Mouse (Mus musculus) adrenal gland, adult 8-10 months (tissue): ENCODE measurements around the gene Ccdc97. TPM values are rescaled to one million over a fixed set of nuclear protein-coding genes. Genes with fewer than 3 reads are reported as not detected.

Experiments
- DNase-seq: peaks from one replicate; pipeline ENCODE4 v3.0.0; 2022
- total RNA-seq, 4 experiments: library from RNA; stranded (reverse); gene quantifications; 2 replicates each; pipeline ENCODE4 v1.2.4; 2022

The Ccdc97 gene
- total RNA-seq, 4 experiments from 2014 or later = 51.3 to 63.7 (median 56.9) TPM

- DNase-seq = no peak
Measured at GRCm38 (mm10) chr7:25687811-25688401, 31.0 kb downstream of the Ccdc97 start.

GRCm38 (mm10) chr7:25686680-25687531, 32.0 kb downstream of the Ccdc97 start, which contains the start of gene Tgfb1:
TSS of gene Tgfb1 (plus strand) at chr7:25687002.
- peak; percentile 66 for DNase-seq

GRCm38 (mm10) chr7:25685926-25686470, 32.9 kb downstream of the Ccdc97 start:
- no peak for DNase-seq

GRCm38 (mm10) chr7:25684659-25685058, 34.2 kb downstream of the Ccdc97 start:
- no peak for DNase-seq

- DNase-seq = no peak
Measured at GRCm38 (mm10) chr7:25683474-25684180, 35.3 kb downstream of the Ccdc97 start.

GRCm38 (mm10) chr7:25681341-25682231, 37.3 kb downstream of the Ccdc97 start:
- DNase-seq = no peak

- peak; percentile 94 for DNase-seq
Measured at GRCm38 (mm10) chr7:25680514-25681258, 38.2 kb downstream of the Ccdc97 start, which contains the start of gene B9d2. TSS of gene B9d2 (plus strand) at chr7:25680780.

- no peak for DNase-seq
Measured at GRCm38 (mm10) chr7:25679971-25680370, 38.9 kb downstream of the Ccdc97 start.

GRCm38 (mm10) chr7:25677013-25677412, 41.9 kb downstream of the Ccdc97 start:
- no peak for DNase-seq

- peak; percentile 53 for DNase-seq
Measured at GRCm38 (mm10) chr7:25676085-25676781, 42.7 kb downstream of the Ccdc97 start.

GRCm38 (mm10) chr7:25675405-25675804, 43.5 kb downstream of the Ccdc97 start:
- no peak for DNase-seq

- DNase-seq = no peak
Measured at GRCm38 (mm10) chr7:25674719-25675300, 44.1 kb downstream of the Ccdc97 start, which contains the start of gene Tmem91. TSS of gene Tmem91 (minus strand) at chr7:25675166.

GRCm38 (mm10) chr7:25674297-25674696, 44.6 kb downstream of the Ccdc97 start:
- DNase-seq = no peak

- DNase-seq = no peak
Measured at GRCm38 (mm10) chr7:25672442-25672841, 46.4 kb downstream of the Ccdc97 start.

GRCm38 (mm10) chr7:25671686-25672085, 47.2 kb downstream of the Ccdc97 start:
- DNase-seq = no peak

GRCm38 (mm10) chr7:25670096-25670495, 48.8 kb downstream of the Ccdc97 start:
- DNase-seq = no peak

GRCm38 (mm10) chr7:25669631-25670030, 49.3 kb downstream of the Ccdc97 start:
- no peak for DNase-seq

GRCm38 (mm10) chr7:25669158-25669557, 49.7 kb downstream of the Ccdc97 start:
- no peak for DNase-seq

GRCm38 (mm10) chr7:25666381-25666780, 52.5 kb downstream of the Ccdc97 start:
- no peak for DNase-seq
